Mouse (Mus musculus): ENCODE measurements at regions not wholly inside any gene's neighbourhood (a gene's known extent, or its start where the extent isn't known, plus 50 kb on each side); places are given as distances from the start of the nearest gene placed in this dataset.
"Not testable (repeated sequence)": the region's sequence is repeated elsewhere in the genome, so short reads cannot be mapped to it uniquely, and the experiment has no call there.

DNA sequence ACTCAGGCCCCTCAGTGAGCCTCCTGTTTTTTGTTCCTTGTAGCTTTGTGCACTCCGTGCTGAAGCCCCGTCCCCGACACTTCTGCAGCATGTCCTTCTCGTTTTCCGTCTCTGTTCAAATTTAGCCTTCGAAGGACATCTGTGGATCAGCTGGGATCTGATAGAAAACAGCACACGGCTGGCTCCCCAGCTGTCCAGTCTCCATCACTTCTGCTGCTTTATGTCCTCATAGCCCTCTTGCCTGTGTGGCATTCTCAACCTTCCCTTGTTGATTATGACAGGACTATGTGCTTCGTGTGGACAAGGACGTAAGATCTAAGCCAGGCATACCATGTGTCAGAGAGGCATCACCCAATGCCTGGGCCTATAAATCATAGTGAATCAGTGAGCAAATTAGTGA, 247.1 kb upstream of the Myo3a start:
- DNase-seq, result no peak

DNA sequence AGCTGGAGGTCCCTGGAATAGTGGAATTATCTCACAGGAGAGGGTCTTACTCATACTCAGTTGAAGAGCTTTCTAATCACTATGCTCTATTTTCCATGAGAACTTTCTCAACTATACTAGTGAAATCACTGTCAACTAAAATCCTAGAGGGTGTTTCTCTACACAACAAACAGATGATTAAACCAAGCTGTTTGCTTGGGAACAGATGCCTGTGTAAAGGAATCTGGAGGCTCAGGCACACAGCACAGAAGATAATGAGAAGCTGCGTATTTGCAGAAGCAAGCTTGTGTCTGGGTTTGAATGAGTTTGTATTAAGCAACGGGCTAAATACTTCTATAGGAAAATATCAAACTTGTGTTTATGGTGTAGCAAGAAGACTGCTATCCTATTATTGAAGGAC, 202.9 kb upstream of the Myo3a start:
- DNase-seq, result no peak

DNA sequence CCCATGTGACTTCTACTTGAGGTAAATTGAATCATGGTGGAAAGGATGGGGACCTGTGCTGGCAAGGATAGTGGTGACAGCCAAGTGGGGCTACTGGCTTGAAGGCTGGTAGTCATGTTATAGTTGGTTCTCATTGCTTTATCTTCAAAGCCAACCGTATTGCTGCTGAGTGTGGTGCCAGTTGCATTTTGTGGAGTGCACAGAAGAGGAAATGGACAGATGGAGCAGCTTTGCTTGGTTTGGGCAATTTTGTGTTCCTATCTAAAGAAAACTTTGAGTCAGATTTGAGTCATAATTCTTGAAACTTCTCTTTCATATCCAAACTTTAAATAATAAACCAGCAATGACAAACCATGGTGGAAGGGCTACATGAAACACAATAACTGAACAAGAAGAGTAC, 200.5 kb upstream of the Myo3a start:
- peak; percentile 24 for DNase-seq

DNA sequence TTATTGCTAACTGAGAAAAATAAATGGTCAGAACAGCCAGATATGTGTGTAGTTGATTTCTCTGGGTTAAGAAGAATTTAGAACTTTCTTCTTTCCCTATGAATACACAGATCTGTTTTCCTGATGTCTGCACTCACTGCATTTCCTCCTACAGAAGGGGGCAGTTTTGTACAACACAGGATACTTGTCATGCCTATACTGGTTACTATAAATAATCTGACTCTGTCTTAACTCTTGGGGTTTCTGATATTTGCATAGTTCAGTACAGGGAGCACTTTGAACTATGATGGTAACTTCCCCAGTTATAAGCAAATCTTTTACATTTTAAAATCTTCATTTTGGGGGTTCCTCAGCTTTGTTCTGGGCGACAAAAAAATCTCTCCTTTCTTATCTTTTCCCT, 198.7 kb upstream of the Myo3a start:
- no peak for DNase-seq

DNA sequence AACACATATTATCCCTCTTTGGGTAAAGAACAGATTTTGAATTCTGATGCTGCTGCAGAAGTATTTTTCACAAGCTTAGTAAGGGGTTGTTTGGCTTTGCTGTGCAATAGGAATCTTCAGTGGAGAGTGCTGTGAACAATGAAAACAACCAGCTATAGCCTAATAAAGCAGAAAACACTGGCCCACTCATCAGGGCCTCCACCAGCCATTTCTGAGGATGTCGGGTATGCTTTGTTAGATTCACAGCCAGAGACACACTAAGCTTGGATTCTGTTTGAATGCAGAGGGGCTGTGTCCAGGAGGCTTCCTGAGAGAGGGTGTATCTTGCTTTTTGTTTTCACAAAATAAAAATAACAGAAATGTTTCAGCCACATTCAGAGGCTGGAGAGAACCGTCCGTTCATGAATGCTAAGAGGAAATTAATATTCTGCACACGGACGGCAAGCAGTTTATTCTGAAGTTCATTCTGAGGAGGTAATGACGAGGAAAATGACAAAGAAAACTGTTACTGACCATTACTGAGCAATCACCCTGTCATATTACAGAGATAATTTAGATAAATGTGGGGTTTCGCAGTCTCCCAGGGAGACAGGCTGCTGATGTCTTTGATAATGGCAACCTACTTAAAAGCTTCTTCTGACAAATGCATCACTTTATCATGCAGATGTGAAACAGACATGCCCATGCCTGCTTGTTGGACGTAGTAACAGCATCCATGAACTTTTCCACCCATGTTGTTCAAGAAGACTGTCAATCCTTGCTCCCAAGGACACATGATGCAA, 198.1 kb upstream of the Myo3a start:
- DNase-seq, result no peak

DNA sequence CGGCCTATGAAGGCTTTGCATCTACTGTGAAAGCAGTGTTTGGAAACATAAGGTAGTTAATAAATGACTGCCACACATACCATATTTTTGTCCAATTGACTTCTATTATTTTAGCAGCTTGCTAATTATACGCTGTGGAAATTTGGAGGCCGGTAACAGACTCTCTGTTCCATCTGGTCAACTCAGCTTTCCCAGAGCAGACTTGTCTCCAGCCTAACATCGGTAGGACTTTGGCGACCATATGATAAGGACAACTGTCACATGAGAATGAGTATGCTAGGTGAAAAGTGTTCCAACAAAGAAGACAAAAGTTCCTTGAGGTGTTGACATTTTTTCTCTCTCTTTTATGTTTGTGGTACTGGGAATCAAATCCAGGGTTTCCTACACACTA, 197.5 kb upstream of the Myo3a start:
- no peak for DNase-seq

DNA sequence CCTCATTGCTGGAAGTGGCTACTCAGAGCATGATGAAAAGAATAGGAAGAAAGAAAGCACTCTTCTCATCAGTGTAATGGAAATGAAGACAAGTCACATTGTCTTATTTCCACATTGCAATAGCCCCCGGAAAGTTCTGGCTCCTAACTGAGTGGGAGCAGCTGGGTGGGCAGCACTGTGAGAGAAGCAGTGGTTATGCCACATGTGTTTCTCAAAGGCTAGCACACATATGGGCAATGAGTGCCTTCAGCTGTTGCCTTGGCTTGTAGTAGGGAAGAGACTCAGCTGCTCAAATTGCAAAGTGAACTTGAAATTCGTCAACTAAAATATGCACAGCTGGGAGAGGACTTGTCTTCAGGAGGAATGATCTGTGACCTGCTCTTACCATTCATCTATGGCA, 190.5 kb upstream of the Myo3a start:
- no peak for DNase-seq

DNA sequence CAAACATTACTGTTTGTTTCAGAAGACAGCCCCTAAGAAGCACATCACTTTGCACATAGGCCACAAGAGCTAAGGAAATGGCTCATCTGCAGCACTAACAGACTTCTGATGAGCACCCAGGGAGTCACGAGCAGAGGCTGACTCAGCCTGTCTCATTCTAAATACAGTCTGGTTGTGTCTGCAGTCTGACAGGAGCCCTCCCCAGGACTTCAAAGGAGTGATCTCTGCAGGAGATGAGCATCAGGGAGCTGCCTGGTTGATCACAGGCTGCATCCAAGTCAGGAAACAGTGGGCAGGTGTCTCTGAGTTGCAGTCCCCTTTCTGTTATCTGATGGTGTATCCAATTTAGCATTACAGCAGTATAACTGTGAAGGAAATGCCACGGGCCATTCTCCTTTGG, 188.5 kb upstream of the Myo3a start:
- DNase-seq, result peak; percentile 73

DNA sequence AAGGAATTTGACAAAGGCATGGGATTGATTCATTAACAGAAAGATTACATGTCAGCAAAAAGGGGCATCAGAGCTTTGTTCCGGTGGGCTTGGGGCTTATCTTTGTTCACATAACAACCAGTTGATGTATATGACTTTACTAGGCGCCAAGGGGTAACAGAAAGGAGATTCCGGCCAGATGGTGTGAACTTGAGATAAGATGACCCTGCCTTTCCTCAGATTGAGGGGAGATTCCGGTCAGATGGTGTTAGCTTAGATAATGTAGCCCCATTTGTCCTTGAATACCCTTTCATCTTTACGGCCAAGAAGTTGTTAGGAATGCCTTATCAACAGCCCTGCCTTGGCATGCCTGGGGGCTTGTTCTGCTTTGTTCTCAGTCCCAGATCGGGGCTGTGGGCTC, 183.4 kb upstream of the Myo3a start:
- DNase-seq, result not testable (repeated sequence)

DNA sequence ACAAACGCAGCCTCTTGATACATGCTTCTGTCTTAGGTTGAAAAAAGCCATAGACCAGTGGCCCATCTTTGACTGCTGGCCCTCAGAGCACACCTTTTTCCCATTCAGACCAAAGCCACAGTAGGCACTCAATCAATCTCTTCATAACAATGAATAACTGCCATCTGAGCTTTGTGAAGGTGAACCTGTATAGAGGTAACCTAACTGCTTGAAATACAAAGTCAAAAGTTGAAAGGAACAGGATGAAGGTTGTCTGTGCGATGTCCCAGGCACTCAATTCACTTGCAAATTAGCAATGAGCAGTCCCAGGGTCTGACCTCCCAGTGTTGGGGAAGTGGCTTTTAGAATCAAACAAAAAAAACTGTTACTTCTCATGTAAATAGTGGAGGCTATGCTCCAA, 182.4 kb upstream of the Myo3a start:
- DNase-seq, result no peak

DNA sequence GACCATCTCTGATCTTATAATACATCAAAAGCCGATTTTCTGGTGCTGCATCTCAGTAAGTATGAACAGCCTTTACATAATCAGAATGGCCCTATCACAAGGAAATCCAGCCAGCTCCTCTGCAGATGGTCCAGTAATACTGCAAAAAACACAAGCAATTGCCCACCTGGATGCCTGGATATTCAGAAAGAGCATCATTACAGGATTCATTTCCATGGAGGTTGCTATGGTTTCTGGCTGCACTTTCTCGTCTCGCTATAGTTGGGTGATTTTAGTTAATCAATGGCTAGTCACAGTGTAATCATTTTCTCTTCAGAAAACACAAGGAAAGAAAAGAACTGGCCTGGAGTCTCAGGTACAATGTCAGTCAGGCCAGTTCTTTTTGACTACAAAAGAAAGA, 179.8 kb upstream of the Myo3a start:
- DNase-seq, result no peak

DNA sequence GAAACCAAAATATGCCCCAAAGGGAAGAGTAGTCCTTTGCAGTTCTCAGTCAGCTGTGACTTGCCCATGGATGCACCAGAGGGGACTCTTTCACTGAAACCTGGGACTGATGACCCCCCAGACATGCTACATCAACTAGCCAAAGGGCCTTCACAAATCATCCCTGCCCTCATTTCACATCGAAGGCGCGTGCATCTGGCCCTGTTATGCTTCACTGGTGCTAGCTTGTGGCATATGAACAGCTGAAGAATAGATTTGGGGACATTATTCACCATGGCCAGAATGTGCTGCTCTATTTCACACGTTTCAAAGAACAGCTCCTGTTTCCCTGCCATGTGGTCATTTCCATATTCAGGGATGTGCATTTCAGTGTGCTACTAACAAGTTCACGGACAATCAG, 160.8 kb upstream of the Myo3a start:
- DNase-seq, result no peak

DNA sequence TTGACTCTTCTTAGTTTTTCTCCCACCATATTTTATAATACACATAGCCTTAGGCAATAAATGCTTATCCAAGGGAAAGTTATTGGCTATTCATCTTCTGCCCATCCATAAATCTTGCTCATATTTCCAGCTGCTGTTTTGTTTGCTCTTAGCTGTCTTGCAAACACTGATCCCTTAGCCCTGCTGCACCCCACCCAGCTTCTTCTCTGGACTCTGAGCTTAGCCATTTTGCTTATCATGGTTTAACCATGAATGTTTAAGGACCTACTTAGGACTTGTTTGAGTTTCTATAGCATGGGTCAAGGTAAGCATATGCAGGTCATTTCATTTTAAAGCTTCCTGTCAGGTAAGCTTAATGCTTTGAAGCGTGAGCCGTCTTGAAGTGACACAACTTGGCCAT, 130.5 kb upstream of the Myo3a start:
- DNase-seq, result no peak

DNA sequence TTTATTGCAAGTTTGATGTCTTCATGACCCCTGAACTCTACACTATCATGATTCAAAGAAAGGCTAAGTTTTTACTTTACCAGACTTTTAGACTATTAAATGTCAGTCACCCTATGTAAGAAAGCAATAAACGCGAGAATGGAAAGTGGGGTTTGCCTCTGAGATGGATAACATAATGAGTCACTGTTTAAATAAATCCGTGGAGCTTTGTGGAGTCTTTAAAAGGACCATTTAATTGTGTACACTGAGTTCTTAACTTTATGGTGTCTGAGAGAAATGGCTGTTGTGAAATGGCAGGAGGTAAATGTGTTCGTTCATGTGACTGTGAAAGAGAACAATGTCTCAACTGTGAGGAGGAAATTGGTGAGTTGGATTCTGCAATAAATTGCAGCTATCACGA, 122.2 kb upstream of the Myo3a start:
- no peak for DNase-seq

DNA sequence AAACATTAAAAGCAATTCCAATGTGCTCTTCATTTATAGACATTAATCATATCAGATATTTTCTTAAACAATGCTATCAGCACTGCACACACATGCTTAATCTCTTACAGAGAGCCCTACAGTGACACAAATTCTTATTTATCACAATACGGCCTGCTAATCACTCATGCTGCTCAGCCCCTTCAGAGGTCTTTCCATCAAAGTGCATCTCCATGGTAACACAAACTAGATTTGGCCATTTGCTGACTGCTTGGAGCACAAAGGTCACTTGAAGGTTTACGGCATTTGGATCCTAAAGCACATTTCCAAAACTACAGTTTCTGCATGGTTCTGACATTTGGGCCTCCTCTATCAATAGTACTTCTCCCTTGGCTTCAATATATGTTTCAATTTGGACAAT, 77.6 kb upstream of the Myo3a start:
- no peak for DNase-seq

DNA sequence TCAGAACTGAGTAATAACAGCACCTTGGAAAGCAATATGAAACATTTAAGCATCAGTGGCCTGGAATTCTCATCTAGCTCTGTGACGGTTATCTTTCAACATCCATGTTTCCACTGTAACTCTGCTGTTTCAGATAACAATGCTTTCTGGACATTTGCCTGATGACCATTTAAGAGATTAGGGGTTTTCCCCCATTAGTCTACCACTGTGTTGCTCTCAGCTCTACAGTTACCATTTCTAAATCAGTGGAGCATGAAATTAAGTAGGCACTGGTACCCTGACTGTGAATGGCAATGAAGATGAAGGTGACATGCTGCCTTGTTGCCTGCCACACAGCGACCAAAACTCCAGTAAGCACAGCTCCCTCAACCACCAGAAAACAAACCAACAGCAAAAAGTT, 70.7 kb upstream of the Myo3a start:
- DNase-seq, result no peak

DNA sequence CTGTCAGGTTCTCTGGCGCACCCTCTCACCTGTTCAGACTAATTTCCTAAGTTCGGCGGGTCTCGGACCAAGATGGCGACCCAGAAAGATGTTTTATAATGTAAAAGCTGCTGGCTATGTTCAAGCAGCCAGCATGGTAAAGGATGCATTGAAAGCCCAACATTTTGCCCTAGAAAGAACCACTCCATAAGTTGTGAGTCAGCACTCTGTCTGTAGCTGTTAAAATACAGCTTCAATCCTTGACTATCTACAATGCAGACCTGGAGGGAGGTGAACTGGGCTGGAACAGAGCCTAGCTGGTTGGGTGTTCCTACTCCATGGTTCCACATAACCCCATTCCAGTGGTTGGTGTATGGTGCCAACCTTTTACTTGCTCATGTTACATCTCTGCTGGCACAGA, 61.9 kb upstream of the Myo3a start:
- no peak for DNase-seq

DNA sequence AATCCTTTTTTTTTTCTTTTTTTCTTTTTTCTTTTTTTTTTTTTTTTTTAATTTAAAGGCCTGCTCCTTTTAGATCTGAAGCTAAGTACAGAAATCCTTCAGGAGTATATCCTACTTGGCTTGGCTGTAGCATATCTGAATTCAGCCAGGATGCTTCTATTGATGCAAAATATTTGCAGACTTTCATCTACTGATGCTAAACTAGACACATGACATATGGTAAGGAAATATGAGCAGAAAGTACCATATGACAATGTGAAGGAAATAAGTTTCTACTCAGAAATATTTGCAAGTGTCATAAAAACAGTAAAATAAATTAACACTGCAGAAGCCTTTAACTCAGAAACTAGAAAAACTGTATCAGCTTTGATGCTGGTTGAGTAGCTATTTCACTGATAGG, 61.4 kb upstream of the Myo3a start:
- no peak for DNase-seq
